ENCODE assay signal across 23 mouse cellular contexts in genomic region chr10:87839454-87839853, GRCm38 (mm10). TPM values are rescaled to one million over a fixed set of nuclear protein-coding genes. Genes with fewer than 3 reads are reported as not detected.
"Had no signal": no experiment of that assay in that cellular context is flagged by ENCODE, and none has a peak within 500 bp of the region (broad histone marks: within the 10 kb centered on the region; RNA-seq: fewer than 3 reads in every experiment).

No protein-coding gene starts in this region.

- H3K9ac ChIP-seq: liver, embryonic 15.5 days; liver, postnatal 0 days; lung, embryonic 15.5 days; midbrain, embryonic 12.5 days; neural tube, embryonic 13.5 days; neural tube, embryonic 15.5 days had no signal

- H3K4me2 ChIP-seq: liver, embryonic 15.5 days; lung, embryonic 15.5 days; midbrain, embryonic 12.5 days; neural tube, embryonic 13.5 days; neural tube, embryonic 15.5 days had no signal

- H3K4me3 ChIP-seq: liver, embryonic 15.5 days; lung, embryonic 15.5 days; midbrain, embryonic 10.5 days; midbrain, embryonic 12.5 days; myocyte; neural tube, embryonic 13.5 days; neural tube, embryonic 15.5 days had no signal

- H3K4me1 ChIP-seq: liver, embryonic 15.5 days; lung, embryonic 15.5 days; midbrain, embryonic 10.5 days; midbrain, embryonic 12.5 days; neural tube, embryonic 13.5 days; neural tube, embryonic 15.5 days had no signal

- DNase-seq: liver, postnatal 0 days; lung, adult 2 months; lung, postnatal 14 days; lung, postnatal 36 days; midbrain, embryonic 14.5 days; retina, postnatal 1 day; right cerebral cortex, adult 18-20 months; right cerebral cortex, postnatal 25 days; right cerebral cortex, postnatal 4 days; spleen, adult 18-20 months; thymus, adult 18-20 months; thymus, postnatal 14 days; thymus, postnatal 36 days had no signal

- ATAC-seq: liver, postnatal 0 days; lung, postnatal 0 days; midbrain, embryonic 16.5 days had no signal

- H3K36me3 ChIP-seq: liver, embryonic 15.5 days; lung, embryonic 15.5 days; midbrain, embryonic 10.5 days; midbrain, embryonic 12.5 days; neural tube, embryonic 13.5 days; neural tube, embryonic 15.5 days had no signal

- H3K9me3 ChIP-seq: liver, embryonic 15.5 days; lung, embryonic 15.5 days; midbrain, embryonic 10.5 days; midbrain, embryonic 12.5 days; neural tube, embryonic 13.5 days; neural tube, embryonic 15.5 days had no signal

- H3K27ac ChIP-seq: liver, embryonic 15.5 days; lung, embryonic 15.5 days; midbrain, embryonic 10.5 days; midbrain, embryonic 12.5 days; neural tube, embryonic 13.5 days; neural tube, embryonic 15.5 days had no signal

- H3K27me3 ChIP-seq: liver, embryonic 15.5 days; lung, embryonic 15.5 days; midbrain, embryonic 12.5 days; neural tube, embryonic 13.5 days; neural tube, embryonic 15.5 days had no signal

RNA-seq across cellular contexts. Expression of gene Igf1, which starts 18.6 kb away (rescaled TPM):
- total RNA-seq: megakaryocyte-erythroid progenitor cell, adult 5-6 weeks had no signal
